Mouse (Mus musculus) kidney, adult 2 months (tissue): ENCODE data around the gene Hoxd13.

Experiments
- CTCF ChIP-seq: fragments of 200-500 bp; conservative IDR thresholded peaks from 2 replicates; pipeline ENCODE4 v1.5.1; 2011; ENCODE audit warnings: low read depth, mild to moderate bottlenecking, control low read depth, low read length, moderate library complexity, mixed read lengths; ENCODE audit not compliant: insufficient read depth, insufficient read length
- POLR2A ChIP-seq: fragments of 200-500 bp; IDR thresholded peaks from one replicate; pipeline ENCODE4 v1.6.1; 2011; ENCODE audit warnings: low read depth, low read length, control low read depth

DNA sequence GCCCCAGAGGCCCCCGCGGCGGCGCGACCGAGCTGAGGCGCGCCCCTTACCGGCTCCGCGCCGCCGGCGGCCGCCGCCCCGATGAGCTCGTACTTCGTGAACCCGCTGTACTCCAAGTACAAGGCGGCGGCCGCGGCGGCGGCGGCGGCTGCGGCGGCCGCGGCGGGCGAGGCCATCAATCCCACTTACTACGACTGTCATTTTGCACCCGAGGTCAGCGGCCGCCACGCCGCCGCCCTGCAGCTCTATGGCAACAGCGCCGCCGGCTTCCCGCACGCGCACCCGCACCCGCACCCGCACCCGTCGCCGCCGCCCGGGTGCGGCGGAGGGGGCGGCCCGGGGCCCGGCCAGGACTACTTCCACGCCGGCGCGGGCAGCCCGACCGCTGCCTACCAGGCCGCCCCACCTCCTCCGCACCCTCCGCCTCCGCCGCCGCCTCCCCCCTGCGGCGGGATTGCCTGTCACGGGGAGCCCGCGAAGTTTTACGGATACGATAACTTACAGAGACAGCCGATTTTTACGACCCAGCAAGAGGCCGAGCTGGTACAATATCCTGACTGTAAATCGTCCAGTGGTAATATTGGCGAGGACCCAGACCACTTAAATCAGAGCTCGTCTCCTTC is 37.5 kb downstream of the Hoxd13 start:
- TF ChIP-seq CTCF (no peak), POLR2A (no peak)
